Mouse (Mus musculus): ENCODE data around the gene Cemip2.

Cemip2 gene

DNA sequence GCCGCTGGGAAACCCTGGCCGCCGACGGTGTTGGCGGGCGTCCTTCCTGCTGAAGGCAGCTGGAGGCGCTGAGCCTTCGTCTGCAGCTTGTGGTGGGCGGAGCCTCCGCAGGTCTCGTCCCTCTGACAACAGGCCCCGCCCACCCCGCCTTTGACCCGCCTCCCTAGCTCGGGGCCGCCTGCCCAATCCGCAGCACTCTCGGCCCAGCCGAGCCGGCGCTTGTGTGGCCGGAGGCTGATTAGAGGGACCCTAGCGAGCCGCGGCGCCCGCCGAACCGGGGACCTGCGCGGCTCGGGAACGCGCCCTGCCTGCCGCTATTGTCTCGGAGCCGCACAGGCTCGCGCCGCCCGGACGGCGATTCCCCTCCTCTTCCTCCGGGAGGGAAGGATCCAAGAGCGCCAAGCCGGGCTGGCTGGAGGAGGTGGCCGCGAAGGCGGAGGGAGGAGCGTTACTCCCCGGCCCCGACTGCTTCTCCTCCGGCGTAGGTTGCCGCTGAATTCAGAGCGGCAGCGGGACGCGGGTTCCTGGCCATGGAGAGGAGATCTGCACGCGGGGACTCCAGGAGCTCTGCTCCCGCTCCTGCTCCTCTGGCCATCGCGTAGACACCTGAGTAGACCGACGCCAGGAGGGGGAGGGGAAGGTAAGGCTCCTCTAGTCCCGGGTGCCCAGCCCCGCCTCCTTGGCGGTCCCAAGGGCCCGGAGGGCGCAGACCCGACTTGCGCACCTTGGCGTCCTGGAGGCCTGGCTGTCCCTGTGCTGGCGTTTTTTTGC, at the start of gene Cemip2:
TSS of gene Cemip2 (plus strand) at position 196 of the 771 bp plus-strand sequence.
- DNase-seq (ENCODE audit: low read depth, low spot score) = peak; percentile 92

DNA sequence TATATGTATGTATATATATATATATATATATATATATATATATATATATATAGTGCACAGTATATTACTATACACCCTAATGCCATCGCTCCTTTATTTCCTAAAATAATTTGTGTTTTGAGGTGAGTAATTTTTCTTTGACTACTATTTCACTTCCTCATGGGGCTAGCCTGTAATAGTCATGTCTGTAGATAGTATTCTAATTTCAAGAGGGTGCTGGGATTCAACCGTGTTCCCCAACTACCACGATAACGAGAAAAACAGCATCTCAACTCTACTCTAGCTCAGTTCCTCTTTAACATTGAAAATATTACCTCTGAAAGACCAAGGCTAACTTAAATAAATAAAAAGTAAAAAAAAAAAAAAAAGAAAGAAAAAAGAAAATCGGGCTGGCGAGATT, 49.8 kb upstream of the Cemip2 start:
- DNase-seq (ENCODE audit: low read depth, low spot score) = no peak

DNA sequence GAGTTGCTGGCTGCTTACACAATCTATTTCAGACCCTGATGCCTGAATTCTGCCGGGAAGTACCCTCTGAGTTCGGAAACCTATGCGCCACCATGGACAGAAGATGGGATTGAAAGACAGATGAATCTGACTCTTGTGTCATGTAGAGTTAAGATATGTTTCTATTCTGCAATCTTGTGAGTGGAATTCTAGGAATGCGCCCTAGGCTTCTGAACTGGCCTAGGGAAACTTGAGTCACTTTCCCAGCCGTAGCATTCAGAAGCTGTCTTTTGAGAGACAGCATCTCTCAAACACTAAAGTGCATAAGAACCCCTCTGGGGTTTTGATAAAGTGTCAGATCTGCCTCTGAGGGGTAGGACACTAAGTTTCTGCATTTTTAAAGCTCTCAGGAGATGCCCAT, 46.3 kb upstream of the Cemip2 start:
- DNase-seq (ENCODE audit: low read depth, low spot score) = no peak

DNA sequence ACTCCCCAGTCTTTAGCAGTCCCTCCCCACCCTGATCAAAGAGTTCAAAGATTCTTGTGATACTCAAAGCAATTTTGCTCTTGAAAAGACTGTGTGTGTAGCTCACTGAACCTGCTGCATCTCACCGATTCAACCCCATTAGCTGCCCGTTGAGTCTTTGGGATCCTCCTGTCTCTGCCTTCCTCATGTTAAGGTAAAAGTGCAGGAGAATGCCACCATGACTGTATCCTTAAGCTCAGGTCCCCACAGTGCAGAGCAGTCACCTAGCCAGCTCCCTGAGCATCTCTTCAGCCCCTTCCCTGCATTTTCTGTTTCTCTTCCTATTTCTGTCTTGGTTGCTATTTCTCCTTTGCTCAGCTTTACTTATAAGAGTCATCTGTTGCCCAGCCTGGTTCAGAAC, 45.0 kb upstream of the Cemip2 start:
- no peak for DNase-seq (ENCODE audit: low read depth, low spot score)

DNA sequence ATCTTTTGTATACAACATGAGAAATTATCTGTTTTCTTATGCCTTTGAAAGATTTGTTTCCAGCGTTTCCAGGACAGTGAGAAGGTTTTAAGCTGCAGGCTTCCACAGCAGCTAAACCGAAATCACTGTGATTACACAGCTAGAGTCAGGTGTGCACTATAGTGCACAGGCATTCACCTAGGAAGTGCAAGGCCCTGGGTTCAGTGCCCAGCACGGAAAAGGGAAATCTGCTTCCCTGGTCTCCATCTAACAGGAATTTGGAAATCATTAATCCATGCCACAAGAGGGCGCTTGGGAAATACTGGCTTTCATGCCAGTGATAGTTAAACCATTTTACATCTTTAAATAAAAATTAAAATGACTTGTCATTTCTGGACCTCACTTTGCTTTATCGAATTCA, 44.0 kb upstream of the Cemip2 start:
- no peak for DNase-seq (ENCODE audit: low read depth, low spot score)

DNA sequence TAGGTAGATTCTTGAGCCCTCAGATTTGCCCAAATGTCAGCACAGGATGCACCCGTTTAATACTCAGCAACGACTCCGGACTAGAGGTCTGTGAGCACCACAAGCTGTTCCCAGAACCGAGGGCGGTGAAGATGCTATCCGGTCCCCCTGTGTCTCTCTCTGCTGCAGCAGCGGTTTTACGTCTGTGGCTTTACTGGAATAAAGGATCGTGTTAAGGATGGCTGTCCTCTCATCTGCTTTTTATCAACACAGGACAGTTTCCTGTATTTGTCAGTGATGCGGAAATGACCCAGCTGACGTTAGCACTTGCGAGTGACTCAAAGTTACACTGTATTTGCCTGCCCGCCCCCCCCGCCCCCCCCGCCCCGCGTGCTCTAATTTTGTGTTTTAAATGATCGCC, 40.7 kb upstream of the Cemip2 start:
- DNase-seq (ENCODE audit: low read depth, low spot score) = no peak

DNA sequence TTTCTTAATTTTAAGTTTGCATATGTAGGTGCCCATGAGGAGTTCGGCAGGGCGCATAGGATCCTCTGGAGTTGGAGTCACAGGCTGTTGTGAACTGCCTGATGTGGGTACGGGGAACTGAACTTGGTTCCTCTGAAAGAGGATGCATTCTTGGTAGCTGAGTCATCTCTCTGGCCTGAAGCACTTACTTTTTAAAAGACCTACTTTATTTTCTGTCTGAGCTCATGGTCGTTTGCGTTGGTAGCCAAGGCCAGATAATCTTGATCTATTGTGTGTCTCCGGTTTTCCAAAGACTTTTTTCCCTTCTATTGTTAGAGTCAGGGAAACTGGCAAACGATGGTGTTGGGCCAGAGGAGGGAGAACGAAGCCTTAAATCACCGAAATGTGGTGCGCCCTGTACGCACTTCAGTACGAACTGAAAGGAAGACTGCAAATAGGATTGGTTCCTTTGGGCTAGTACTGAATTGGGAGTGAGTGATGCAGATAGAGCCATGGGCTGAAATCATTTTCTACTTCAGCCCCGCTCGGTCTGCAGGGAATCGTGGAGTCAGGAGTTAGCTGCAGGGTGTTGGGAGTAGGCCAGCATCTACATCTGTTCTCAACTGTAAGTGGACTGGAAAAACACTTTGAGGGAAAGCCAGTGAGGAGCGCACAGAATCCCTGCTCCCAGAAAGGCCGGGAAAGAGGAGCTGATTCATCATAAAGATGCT, 40.1 kb upstream of the Cemip2 start:
- no peak for DNase-seq (ENCODE audit: low read depth, low spot score)

DNA sequence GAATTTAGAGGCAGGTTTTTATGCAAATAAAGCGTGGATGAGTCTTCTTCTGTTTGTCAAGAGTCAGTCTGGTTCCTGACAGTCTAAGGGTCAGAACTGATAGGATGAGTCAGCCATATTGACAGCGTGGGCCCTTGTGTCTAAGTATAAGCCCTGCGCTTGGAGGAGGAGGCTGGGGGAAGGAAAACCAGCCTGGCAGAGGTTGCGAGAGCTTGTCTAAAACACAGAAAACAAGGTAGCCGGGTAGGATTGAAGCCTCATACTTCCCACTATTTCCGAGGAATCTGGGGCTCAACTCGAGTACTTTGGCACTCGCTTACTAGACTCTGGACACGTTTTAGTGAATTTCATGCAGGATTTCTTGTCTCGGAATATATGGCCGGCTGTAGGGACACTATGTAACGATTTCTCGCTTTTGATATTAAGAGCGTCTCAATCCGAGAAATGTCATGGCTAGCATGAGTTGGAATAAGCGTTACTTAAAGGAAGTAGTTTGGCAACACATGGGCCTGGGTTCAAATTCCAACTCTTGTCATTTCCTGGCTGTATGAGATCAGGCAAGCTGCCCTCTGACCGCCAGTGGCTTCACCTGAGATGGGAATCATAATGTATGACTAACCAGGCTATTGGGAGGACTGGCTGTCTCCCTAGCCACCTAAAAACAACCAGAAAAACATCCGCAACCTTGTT, 39.4 kb upstream of the Cemip2 start:
- no peak for DNase-seq (ENCODE audit: low read depth, low spot score)

DNA sequence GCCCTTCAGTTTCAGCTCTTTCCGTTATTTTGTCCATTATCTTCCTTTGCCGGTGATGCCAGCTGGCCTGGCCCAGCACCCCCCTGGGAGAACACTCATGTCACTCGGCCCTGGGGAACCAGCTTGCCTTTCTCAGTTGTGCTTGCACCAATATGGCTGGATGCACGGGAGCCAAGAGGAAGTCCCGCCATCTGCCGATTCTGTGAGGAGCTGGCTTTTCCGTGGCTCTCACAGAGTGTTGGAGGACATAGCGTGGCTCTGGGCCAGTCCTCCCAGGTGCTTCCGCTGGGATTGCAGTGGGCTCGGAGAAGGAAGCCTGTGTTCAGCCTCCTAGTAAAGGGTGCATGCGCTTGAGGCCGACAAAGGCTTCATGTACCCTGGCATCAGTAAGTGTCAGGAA, 36.0 kb upstream of the Cemip2 start:
- no peak for DNase-seq (ENCODE audit: low read depth, low spot score)

DNA sequence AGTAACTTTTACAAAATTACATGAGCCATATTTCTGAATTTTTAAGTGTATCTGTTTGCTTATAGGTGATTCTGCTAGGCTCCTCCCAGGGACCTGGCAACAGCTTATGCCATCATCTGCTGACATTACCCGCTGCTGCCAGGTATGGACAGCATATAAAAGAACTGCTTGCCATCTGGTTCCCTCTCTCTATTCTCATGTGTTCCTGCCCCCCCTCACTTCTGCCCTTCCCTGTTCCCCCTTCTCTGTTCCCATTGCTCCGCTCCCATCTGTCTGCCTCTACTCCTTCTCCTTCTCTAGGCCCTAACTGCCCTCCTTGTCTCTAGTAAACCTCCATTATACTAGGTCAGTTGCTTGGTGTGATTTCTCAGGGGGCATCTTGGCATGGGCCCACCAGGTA, 32.6 kb upstream of the Cemip2 start:
- no peak for DNase-seq (ENCODE audit: low read depth, low spot score)

DNA sequence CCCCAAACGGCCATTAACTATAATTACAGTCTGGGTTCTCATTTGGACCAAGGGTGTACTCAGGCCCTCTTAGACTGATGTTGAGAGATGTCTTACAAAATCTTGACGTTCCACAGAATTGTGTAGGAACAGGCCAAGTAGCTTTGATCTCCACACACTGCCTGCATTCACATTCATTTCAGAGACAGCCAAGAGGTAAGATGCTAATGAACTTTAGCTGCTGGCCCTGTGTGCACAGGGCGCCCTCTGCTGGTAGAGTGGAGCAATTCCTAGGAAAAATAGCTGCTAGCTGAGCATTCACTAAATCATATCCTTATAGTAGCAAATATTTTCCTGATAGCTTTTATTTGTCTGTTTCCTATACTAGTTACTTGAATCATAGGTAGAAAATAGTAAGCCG, 30.8 kb upstream of the Cemip2 start:
- peak; percentile 56 for DNase-seq (ENCODE audit: low read depth, low spot score)

DNA sequence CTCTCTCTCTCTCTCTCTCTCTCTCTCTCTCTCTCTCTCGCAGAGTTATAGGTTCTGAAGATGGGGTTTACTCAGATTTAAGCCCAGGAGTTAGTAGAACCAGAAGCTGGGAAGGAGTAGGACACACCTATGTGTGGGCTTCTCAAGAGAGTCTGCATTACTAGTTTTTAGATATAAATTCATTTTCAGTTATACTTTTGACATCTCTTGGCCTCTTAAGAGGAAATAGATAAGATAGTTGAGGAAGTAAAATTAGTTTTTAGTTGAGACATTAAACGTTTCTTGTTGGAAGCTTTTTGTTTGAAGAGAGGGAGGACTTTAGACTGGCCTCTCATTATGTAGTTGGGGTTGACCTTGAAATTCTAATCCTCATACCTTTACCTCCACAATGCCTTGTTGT, 28.0 kb upstream of the Cemip2 start:
- no peak for DNase-seq (ENCODE audit: low read depth, low spot score)

DNA sequence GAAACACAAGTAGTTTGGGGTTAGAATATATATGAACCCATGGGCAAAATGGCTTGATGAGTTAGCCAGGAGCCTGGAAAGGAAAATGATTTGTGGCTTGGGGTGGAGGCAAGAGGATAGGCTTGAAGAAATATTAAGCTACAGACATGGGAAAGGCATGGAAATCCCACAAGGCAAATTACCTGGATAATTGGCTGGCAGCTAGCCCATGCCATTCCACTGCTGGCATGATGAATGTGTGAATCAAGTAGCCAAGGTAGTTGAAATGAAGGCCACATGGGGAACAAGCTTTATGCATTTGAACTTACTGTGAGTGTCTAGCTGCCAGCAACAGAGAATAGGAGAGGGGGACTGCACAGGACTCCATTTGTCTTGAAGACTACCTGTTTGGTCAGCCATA, 16.5 kb upstream of the Cemip2 start:
- no peak for DNase-seq (ENCODE audit: low read depth, low spot score)

DNA sequence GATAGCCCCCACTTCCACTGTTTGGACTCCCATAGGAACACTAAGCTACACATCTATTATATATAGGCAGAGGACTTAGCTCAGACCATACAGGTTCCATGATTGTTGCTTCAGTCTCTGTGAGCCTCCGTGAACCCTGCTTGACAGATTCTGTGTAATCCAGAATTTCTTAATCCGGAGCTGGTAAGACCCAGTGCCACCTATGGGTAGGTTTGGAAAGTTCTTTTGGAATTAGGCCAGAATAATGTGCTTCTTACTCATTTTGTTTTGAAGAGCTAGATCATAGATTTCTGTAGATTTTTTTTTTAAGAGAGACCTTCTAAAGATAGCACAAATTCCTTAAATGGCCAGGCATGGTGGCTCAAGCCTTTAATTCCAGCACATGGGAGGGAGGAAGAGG, 14.1 kb upstream of the Cemip2 start:
- no peak for DNase-seq (ENCODE audit: low read depth, low spot score)

DNA sequence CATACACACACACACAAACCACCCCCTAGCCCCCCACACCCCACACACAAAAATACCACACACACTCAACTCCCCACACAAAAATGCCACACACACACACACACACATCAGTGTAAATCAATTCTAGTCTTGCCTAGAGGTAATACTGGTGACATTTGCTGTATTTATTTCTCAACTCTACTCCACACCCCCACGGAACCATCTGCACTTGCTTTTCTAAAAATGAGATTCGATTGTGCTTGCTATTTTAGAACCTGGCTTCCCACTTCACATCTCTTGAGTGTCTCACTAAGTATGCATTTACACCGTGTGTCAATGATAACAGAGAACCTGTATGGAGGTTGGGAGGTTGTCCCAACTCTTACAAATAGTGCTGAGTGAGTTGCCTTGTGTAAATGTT, 13.4 kb upstream of the Cemip2 start:
- no peak for DNase-seq (ENCODE audit: low read depth, low spot score)

DNA sequence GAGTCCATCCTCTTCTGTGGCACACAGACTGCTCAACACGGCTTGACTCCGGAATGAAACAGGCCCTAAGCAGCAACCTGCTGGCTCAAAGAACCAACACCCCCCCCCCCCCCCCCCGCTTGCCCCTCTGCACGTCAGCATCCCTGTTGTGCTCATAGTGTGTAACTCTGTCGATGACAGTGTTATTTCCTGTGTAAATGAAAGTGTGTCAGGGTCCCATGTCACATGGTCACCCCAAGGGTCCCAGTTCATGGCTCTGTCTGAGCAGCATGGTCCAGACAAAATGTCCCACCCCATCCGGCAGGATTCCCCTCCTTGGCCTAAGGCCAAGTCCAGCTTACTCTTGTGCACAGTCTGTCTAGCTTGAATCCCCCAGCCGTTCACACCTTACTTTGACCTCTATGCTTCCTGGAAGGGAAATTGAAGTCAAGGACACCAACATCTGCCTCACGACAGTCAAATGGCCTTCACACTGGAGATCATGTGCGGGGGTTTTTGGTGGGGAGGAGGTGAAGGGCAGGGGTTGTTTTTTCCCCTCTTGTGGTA, 10.6 kb upstream of the Cemip2 start:
- DNase-seq (ENCODE audit: low read depth, low spot score) = no peak

DNA sequence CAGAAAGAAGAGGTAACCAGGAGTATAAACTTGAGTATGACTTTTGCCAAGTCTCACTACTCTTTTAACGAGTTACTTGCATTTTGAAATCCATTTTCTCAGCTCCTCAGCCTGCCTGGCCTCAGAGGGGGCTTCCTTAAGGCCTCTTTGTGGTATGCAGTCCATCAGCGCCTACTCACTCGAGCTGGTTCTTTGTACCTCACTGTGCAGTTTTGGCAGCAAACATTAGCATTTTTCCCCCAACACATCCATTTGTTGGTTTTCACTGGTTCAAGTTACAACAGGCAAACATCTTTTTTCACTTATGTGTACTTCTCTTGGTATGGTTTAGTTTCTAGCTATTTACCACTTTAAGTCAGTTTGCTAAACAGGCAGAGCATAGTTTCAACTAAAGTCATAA, 8.3 kb upstream of the Cemip2 start:
- no peak for DNase-seq (ENCODE audit: low read depth, low spot score)

DNA sequence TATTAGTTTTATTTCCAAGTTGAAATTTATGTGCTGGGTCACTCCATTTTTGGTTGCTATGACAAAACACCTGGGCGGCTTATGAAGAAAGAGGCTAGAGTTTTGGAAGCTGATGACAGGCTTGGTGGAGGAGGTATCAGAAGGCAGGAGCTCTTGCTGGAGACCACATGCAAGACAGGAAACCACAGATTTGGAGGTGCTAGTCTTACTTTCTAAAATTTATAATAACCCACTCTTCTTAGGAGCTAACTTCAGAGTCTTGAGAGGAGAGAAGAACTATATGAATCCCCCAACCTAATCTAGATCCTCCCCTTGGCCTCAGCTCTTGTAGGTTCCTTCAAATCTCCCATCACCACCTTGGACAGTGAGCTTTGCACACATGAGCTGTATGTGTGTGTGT, 6.6 kb upstream of the Cemip2 start:
- DNase-seq (ENCODE audit: low read depth, low spot score) = no peak

DNA sequence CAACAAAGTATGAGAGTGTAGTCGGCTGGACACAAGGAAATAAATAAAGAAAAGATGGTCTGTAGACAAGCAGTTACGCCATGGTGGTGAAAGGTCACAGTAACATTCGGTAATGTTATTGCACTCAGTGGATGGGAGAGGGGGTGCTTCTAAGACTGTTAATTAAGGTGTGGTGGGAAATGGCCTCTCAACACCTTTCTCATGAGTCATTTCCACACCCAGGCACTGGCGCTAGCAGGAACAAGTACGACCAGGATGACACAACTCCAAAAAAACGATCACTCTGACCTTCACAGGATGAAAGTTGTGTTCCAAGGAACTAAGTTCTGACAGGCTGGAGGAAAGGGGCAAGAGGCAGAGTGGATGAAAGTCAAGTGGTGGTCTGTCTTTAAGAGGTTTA, 4.5 kb upstream of the Cemip2 start:
- DNase-seq (ENCODE audit: low read depth, low spot score) = no peak

DNA sequence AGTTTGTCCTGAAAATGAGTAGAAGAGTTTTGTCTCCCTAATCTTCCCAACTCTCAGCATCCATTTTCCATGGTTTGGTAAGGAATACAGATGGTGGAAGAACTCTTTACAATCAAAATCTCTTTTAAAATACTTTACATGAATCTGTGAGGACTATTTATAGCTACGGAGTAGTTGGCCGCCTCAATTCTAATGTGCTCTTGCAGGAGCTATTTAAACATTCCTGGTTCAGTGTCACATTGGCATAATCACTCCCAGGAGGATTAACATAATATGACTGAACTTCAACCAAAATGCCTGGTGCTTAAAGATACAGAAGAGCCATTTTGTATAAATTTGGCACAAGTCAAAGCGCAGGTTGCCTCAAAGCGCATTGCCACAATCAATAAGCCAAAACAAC, 2.5 kb upstream of the Cemip2 start:
- no peak for DNase-seq (ENCODE audit: low read depth, low spot score)

DNA sequence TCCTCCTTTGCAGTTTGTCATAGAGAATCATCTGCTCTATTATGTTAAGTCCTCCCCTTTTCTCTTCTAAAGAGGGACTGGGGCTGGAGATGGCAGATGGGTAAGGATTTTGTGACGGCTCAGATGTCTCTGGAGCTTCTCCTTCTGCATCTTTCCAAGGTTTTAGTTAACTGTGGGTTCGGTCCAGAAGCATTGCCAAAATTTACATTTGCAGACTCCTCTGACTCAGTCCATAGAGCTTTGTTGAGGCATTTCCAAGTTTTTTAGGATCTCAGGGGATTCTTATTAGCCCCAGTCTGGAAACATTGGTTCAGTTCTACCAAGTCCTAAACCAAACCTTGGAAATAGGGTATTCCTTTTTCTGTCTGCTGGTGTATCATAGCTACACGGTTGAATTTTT, 1.5 kb upstream of the Cemip2 start:
- no peak for DNase-seq (ENCODE audit: low read depth, low spot score)

DNA sequence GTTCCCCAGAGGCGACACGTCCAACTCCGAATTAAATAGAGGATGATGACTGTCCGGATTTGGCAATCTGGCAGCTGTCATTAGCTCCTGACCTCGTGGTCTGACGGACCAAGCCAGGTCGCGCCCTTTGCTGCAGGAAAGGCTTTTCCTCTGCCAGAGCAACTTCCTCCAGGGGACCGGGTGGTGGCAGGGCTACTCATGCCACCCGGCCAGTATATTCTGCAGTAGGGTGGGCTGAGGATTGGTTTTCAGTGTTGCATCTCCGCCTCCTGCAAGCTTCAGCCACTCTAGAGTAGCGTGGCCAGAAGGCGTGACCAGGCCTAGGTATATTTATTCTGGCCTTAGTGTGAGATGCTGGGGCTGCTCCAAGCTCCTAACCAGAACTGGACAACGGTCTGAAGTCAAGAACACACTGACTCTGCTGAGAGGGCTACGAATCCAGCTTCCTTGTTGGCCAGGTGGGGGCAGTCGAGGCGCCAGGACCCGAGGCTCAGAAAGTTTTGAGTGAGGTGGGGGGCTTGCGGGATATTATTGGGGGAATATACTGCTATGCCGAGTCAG, 891 bp upstream of the Cemip2 start:
- no peak for DNase-seq (ENCODE audit: low read depth, low spot score)
